Mouse (Mus musculus): ENCODE measurements around the gene Ablim2. TPM values are rescaled to one million over a fixed set of nuclear protein-coding genes. Genes with fewer than 3 reads are reported as not detected.

The Ablim2 gene
- polyA plus RNA-seq, 1 experiment, result 113 TPM

Other genes starting within 250 kb of the Ablim2 start
- gene Cpz, start 232.2 kb upstream of the Ablim2 start, polyA plus RNA-seq (2012; rRNA removed), result 0.42 and 0.64 TPM in 2 replicates
- gene Trmt44, start 182.8 kb upstream of the Ablim2 start, polyA plus RNA-seq (2012; rRNA removed), result 5.5 and 6.8 TPM in 2 replicates
- 28.0 and 29.4 TPM in 2 replicates for gene Acox3, start 174.8 kb upstream of the Ablim2 start, polyA plus RNA-seq (2012; rRNA removed)
- gene Htra3, start 78.1 kb upstream of the Ablim2 start, polyA plus RNA-seq (2012; rRNA removed), result 5.1 and 6.2 TPM in 2 replicates
- 1.1 and 1.6 TPM in 2 replicates for gene Sh3tc1, start 17.9 kb upstream of the Ablim2 start, polyA plus RNA-seq (2012; rRNA removed)
- 18.6 and 20.8 TPM in 2 replicates for gene Afap1, start 135.4 kb downstream of the Ablim2 start, polyA plus RNA-seq (2012; rRNA removed)

All from frontal cortex, adult 2 months (tissue).